Mouse (Mus musculus) lung, adult 2 months (tissue): ENCODE results near the gene Tbx20. TPM values are rescaled to one million over a fixed set of nuclear protein-coding genes. Genes with fewer than 3 reads are reported as not detected.

Experiments
- DNase-seq: peaks from one replicate; pipeline ENCODE4 v3.0.0; 2022
- H3K4me1 ChIP-seq: fragments of 200-500 bp; 2 replicates; pipeline ENCODE4 v1.6.1; 2011; ENCODE audit warnings: low read length; ENCODE audit not compliant: control insufficient read depth, insufficient read depth
- H3K4me3 ChIP-seq: fragments of 200-500 bp; replicated peaks from 2 replicates; pipeline ENCODE3; 2011; ENCODE audit warnings: low read depth, mild to moderate bottlenecking, control low read depth, low read length; ENCODE audit errors: extremely low read depth
- CTCF ChIP-seq: fragments of 200-500 bp; IDR thresholded peaks from 2 replicates; pipeline ENCODE4 v1.5.1; 2011; ENCODE audit warnings: mild to moderate bottlenecking, low read length, control low read depth; ENCODE audit not compliant: insufficient read depth
- POLR2A ChIP-seq: fragments of 200-500 bp; IDR thresholded peaks from 2 replicates; pipeline ENCODE4 v1.6.1; 2011; ENCODE audit warnings: low read depth, mild to moderate bottlenecking, control low read depth, low read length, borderline replicate concordance; ENCODE audit errors: extremely low read depth
- WGBS: fragments of 180-500 bp; shearing (Covaris S2); methylation state at CpG from one replicate; pipeline ENCODE4 v1.1.7; 2018; 5-methylcytosine and 5-hydroxymethylcytosine counted together
- polyA plus RNA-seq: library from polyadenylated mRNA; depleted of rRNA; stranded (reverse); fragments of >200 nt; gene quantifications from 2 replicates; pipeline ENCODE4 v1.2.3, GENCODE M21; 2012

The Tbx20 gene
- polyA plus RNA-seq, 1 experiment, result 1.6 TPM

DNA sequence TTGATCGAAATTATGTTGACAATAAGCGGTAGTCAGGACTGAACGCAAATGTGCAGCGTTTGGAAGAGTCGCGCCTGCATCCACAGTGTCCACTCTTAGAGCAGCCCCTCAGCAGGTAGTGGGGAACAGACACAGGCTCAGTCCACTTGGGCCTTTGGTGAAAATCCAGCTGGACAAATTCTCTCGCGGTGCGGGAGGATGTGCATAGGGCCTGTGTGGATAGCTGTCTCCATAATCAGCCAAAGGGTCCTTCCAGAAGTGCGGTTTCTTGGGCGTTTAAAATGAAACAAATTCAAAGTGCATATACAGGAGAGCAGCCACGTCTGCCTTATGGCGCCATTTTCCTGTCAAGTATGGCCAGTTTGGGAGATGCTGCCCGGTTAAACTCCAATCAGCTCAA is 4.5 kb upstream of the Tbx20 start:
- no peak for DNase-seq
- TF ChIP-seq POLR2A, result no peak
- no peak for TF ChIP-seq CTCF
- 10% methylated on average over 14 of the region's 14 CpGs for WGBS
- Histone ChIP-seq H3K4me1 (no peaks in the 10 kb centered on the region), H3K4me3 (no peak overlapping the region)

DNA sequence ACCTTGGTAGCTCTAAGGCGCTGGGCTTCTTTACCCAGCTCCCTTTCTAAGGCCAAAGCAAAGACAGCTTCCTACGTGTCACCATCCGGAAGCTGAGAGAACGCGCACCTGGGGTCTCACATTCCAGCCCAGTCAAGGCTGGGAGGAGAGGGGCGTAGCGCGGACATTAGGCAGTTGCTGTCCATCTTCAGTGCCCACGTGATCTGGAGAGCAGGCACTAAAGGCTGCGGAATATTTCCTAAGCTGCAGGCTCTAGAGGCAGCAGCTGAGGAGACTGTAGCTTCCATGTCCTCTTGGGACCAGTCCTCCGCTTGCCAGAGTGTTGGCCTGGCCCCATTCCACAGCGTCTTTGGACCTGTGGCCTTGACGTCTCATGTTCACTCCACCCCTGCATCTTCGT is 3.9 kb upstream of the Tbx20 start:
- WGBS, result 4% methylated on average over 14 of the region's 14 CpGs
- DNase-seq, result no peak
- TF ChIP-seq CTCF (no peak), POLR2A (no peak)
- H3K4me3 ChIP-seq, result no peak overlapping the region
- no peaks in the 10 kb centered on the region for H3K4me1 ChIP-seq

DNA sequence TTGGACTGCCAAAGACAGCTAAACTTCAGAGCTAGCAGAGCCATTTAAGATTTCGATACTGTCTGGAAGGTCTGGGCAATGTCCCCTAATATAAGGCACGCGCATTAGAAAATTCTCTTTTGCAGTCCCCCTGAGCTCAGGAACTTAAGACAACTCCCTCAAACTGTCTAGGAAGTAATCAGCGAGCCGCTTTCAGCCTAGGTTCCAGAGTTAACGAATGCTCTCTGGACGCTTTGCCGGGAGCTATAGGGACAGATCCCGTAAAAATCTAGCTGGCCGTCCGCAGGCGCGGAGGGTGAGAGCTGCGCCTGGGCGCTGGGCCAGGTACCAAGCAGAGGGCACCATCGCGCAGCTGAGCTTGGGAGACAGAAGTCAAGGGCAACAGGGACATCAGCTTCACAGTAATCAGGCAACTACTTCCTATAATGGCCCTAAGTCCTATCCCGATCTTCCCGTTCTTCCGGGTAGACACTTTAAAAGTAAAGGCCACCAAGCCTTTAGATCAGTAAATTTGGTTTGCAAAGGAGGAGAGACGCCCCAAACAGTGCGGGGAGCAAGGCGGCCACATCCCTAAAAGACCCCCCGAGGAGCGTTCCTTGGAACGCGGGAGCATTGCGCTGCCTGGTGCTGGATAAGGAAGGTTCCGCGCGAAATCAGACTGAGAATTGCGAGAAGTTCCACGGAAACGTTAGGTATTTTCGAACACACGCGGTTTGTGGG is 3.2 kb upstream of the Tbx20 start:
- Histone ChIP-seq H3K4me1 (no peaks in the 10 kb centered on the region), H3K4me3 (no peak overlapping the region)
- WGBS, result 2% methylated on average over 37 of the region's 37 CpGs
- no peak for TF ChIP-seq CTCF
- no peak for TF ChIP-seq POLR2A
- DNase-seq, result no peak

DNA sequence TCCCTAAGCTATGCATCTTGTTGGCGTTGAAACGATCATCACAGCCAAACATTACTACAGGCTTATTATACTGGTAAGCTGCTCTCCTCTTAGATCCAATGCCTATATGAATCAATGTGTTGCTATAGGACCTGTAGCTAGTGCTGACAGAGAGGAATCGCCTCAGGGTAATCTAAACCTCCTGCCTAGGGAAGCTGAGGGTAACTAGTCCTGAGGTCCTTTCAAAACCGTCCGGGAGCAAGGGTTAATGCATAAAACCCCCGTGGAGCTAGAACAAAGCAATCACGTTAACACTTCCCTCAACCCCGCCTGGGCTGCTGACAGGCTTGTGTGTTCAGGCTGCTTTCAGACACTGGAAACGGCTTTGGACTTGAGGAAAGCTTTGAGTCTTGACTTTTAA is 2.4 kb upstream of the Tbx20 start:
- H3K4me1 ChIP-seq, result no peaks in the 10 kb centered on the region
- no peak for DNase-seq
- WGBS, result 3% methylated on average over 9 of the region's 9 CpGs
- no peak overlapping the region for H3K4me3 ChIP-seq
- no peak for TF ChIP-seq POLR2A
- no peak for TF ChIP-seq CTCF

DNA sequence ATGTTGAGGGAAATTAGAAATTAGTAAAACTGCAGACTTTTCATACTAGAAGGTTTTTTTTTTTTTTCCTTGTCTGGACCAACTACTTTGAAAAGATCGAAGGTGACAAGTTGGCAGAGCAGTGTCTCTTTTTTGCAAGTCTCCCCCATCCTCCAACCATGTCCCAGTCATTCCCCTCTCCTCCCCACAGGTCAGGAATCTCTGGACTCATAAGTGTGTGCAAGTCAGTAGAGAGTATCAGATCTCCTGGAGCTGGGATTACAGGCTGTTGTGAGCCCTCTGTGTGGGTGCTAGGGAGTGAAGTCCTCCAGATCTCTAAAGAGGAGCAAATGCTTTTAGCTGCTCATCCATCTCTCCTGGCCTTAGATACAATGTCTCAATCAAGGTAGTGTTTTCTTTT is 1.5 kb upstream of the Tbx20 start:
- TF ChIP-seq POLR2A (no peak), CTCF (no peak)
- 7% methylated on average over 1 of the region's 1 CpGs for WGBS
- no peaks in the 10 kb centered on the region for H3K4me1 ChIP-seq
- H3K4me3 ChIP-seq, result no peak overlapping the region
- DNase-seq, result no peak

DNA sequence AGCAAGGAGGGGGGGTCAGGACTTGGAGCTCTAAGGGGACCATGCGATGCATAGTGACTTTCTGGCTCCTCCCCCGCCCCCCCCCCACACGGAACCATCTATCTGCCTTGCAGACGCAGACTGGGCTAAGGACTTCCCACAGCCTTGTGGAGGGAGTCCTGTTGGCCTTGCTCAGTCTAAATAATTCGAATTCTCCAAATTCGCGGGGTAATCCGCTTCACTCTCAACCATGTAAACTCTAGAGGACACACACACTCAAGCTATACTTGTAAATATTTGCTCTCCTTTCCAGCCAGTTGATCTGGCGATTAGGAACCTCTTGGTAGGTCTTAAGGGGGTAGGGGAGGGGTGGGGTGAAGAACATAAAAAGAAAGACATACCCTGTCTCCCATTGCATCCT is 898 bp upstream of the Tbx20 start:
- Histone ChIP-seq H3K4me3 (no peak overlapping the region), H3K4me1 (peaks cover 4% of the 10 kb centered on the region; the same call in 1 of the 2 replicates)
- no peak for DNase-seq
- WGBS, result 2% methylated on average over 9 of the region's 9 CpGs
- TF ChIP-seq CTCF (no peak), POLR2A (no peak)

DNA sequence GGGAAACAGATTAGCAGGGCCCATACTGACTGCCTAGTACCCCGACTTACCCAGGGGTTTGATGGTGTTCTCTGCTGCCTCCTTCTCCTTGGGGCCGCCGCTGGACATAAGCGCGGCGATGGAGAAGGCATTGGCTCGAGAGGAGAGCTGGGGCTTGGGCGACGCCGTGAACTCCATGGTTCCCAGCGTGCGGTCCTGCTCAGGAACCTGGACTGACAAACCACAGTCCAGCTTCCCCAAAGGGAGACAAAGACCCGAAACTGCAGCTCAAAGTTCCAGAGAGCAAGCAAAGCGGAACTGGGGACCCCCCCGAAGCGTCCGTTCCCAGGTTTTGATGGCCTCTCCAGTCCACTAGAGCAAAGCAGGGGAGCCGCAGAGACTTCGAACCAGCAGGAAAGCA is 434 bp downstream of the Tbx20 start:
- no peak overlapping the region for H3K4me3 ChIP-seq
- no peak for DNase-seq
- no peak for TF ChIP-seq POLR2A
- TF ChIP-seq CTCF, result no peak
- H3K4me1 ChIP-seq, result peaks cover 4% of the 10 kb centered on the region; the same call in 1 of the 2 replicates
- 4% methylated on average over 19 of the region's 19 CpGs for WGBS

DNA sequence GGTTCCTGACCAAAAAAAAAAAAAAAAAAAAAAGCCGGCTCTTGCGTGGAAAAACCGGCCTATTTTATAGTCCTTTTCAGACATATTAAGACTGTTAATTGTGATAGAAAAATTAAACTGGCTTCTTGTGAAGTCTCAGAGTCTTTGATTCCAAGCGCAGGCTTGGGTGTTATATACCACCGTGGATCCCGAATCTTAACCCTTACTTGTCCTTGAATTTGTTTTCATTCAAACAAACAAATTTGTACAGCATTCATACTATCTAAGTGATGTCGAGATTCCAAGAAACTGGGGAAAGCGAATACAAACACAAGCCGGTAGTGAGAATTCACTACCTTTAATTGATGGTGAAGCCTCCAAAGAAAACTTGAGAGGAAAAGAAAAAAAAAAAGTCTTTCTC is 932 bp downstream of the Tbx20 start:
- TF ChIP-seq POLR2A (no peak), CTCF (no peak)
- peaks cover 4% of the 10 kb centered on the region; the same call in 1 of the 2 replicates for H3K4me1 ChIP-seq
- DNase-seq, result no peak
- WGBS, result 14% methylated on average over 9 of the region's 9 CpGs
- H3K4me3 ChIP-seq, result no peak overlapping the region

DNA sequence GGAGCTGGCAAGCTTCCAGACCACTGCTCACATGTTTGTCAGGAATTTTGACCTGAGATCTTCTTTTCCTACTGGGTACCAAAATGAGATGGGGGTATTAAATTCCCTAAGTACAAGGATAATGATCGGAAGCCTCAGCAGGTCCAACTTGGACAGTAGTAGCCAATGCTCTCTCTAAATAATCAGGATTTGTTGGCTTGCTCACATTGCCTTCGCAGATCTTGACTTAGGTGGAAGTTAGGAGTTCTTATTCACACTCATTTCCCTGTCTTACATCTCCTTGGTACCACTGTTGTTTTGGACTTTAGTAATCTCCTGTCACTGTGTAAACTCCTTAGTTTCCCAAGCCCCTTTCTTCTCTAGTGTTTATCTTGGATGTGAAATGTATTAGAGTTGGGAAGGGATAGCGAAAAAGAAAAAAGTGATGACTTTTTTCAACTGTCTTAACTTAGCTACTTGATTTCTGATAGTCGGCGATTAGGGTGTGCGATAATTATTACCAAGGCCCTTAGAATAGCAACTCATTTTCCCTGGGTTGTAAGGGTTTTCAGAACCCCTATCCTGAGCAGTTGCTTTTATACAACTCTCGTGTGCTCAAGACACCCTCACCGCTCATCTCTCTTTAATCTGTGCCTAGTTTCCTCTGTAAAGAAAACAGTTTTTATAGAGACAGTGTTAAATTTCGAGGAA is 1.5 kb downstream of the Tbx20 start:
- Histone ChIP-seq H3K4me1 (peaks cover 4% of the 10 kb centered on the region; the same call in 1 of the 2 replicates), H3K4me3 (no peak overlapping the region)
- TF ChIP-seq POLR2A (no peak), CTCF (no peak)
- DNase-seq, result no peak
- WGBS, result 19% methylated on average over 9 of the region's 9 CpGs

DNA sequence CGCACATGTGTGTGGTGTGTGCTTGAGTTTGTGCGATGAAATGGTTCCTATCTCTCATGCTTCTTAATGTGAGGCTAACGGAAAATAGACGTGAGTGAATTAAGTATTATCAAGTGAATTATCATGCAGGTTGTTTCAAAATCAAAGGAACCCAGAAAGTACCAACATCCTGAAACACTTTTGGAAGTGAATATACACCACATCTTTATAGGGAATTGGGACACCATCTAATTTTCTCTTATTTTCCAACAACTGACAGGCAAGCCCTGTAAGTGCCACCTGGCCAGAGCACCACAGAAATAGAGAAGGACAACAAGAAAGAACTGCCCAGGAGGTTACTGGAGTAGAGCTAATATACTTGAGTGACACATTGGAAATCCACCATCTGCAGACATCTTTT is 2.4 kb downstream of the Tbx20 start:
- Histone ChIP-seq H3K4me1 (peaks cover 4% of the 10 kb centered on the region; the same call in 1 of the 2 replicates), H3K4me3 (no peak overlapping the region)
- no peak for DNase-seq
- 37% methylated on average over 4 of the region's 4 CpGs for WGBS
- no peak for TF ChIP-seq POLR2A
- TF ChIP-seq CTCF, result no peak
